Mouse (Mus musculus): ENCODE data around the gene Plcl1.
A peak's percentile ranks its signal among the peaks of the same experiment; 100 is the strongest.

Plcl1 gene

GRCm38 (mm10) chr1:55612759-55613328 is 207.1 kb downstream of the Plcl1 start:
- no peak for DNase-seq (ENCODE audit: low read depth, low spot score)

GRCm38 (mm10) chr1:55617857-55618256 is 212.1 kb downstream of the Plcl1 start:
- no peak for DNase-seq (ENCODE audit: low read depth, low spot score)

DNA sequence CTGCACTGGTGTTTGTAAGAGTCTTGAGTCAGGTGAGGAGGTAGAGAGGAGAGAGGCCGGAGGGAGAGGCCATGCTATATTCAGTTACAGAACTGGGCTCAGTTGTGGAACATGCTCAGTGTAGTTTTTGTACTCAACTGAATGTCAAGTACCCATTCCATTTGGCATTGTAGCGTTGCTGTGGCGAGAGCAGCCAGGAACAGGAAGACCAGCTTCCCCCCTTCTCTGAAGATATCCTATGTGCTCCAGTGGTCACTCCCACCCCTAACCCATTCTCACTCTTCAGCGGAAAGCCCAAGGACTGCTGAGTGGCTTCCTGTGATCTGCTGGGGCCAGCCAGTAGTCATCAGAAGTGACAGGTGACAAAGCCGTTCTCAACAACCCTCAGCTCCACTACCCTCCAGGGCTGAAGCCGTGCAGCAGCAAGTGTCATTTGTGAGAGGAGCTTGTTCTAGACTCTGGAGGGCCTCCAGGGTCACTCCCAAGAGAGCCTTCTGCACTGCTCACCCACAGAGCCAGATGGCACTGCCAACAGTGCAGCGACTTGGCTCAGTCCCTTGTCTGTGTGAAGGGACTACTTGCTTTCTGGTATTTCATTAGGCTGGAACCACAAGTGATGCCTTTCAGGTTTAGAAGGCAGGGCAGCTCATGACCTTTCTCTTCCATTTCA is 213.0 kb downstream of the Plcl1 start:
- DNase-seq (ENCODE audit: low read depth, low spot score): no peak

- DNase-seq (ENCODE audit: low read depth, low spot score): no peak
Observed at GRCm38 (mm10) chr1:55631496-55631895, 225.8 kb downstream of the Plcl1 start.

GRCm38 (mm10) chr1:55632024-55632423 is 226.3 kb downstream of the Plcl1 start:
- no peak for DNase-seq (ENCODE audit: low read depth, low spot score)

- DNase-seq (ENCODE audit: low read depth, low spot score): no peak
Observed at GRCm38 (mm10) chr1:55633326-55633725, 227.6 kb downstream of the Plcl1 start.

DNA sequence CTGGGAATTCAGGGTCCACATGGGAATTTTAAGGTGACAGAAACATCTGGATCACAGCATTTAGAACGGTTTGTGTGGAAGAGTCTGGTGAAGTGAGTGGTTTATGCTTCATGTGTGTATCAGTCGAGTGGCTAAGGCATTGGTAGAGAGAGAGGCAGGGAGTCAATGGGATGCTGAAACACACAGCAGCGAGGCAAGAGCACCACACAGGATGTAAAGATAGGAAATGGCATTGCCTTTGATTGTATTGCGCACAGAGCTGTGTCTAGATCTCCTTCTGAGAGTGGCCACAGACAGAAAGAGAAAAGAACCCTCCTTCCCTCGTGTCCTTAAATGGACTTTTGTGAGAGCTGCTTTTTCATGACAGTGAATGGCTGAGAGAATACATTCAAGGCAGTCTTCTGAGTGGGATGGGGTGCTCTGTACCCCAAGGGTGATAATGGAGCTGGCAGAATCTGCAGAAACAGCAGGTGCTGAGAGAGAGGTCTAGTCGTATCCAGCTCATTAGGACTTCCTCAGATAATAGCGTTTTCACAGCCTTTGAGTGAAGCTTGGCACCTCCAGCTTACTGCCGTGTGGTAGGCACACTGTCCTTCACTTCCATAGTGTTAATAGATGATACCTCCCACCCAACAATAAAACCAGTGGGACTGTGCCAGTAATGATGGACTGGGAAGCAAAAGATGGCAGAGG is 253.9 kb downstream of the Plcl1 start:
- no peak for DNase-seq (ENCODE audit: low read depth, low spot score)

DNA sequence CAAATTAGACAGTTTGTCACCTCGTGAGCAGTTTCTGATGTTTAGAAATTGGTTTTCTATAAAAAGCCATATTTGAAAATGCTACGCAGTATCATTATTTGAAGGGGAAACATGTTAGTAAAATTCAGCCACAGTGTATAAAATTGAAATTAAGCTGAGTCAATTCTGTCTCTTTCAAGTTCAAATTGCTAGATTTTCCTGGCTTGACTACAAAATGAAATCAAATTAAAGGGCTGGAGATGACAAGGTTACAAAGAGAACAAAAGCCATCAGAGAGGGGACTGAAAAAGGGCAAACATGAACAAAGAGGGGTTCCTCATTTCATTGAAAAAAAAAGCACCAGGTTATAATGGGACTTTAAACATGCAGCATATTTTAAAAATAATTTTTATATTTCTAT is 255.7 kb downstream of the Plcl1 start:
- no peak for DNase-seq (ENCODE audit: low read depth, low spot score)

DNA sequence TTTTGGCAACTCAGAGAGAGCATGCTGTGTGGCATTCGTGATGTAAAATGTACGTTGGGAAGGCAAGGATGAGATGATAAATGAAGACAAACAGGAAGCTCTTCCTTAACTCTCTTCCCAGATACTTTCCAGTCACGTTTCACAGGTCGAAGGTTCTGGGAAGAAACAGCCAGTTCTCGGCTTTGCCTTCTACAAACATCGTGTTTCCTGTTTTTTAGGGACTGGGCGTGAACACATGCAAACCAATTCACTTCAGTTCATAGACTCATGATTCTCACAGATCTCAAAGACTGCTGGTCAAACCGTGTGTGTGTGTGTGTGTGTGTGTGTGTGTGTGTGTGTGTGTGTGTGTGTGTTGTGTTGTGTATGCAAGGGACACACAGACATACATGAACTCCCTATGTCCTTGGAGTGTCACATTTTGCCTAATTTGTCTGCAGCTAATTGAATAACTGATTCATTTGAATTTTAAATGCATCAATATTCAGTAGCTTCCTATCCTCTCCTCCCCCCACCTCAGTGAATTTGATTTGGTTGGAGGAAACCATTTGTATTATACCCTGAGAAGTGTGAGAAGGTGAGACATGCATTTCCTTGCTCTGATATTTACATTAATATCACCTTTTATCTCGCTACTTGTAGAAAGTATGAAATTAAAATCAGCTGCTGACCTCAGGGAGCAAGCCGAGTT is 259.6 kb downstream of the Plcl1 start:
- DNase-seq (ENCODE audit: low read depth, low spot score): no peak

GRCm38 (mm10) chr1:55665828-55666673 is 260.3 kb downstream of the Plcl1 start:
- peak; percentile 23 for DNase-seq (ENCODE audit: low read depth, low spot score)

DNA sequence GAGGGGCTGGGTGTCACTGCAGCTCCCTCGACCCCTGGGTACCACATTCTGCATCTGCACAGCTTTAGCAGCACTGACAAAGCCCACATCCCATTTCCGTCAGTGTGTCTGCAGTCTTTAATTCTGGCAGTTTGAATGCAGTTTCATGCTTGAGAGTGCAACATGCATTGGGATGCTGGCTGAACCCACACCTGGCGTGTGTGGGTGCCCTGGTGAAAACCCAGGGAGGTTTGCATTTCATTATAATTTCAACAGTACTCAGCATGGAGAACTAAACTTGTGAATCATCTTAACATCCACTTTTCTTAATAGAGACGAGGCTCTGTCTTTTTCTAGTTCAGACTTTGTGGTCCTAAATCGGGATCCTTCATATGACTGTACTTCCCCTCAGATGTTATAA is 261.1 kb downstream of the Plcl1 start:
- DNase-seq (ENCODE audit: low read depth, low spot score): no peak

DNA sequence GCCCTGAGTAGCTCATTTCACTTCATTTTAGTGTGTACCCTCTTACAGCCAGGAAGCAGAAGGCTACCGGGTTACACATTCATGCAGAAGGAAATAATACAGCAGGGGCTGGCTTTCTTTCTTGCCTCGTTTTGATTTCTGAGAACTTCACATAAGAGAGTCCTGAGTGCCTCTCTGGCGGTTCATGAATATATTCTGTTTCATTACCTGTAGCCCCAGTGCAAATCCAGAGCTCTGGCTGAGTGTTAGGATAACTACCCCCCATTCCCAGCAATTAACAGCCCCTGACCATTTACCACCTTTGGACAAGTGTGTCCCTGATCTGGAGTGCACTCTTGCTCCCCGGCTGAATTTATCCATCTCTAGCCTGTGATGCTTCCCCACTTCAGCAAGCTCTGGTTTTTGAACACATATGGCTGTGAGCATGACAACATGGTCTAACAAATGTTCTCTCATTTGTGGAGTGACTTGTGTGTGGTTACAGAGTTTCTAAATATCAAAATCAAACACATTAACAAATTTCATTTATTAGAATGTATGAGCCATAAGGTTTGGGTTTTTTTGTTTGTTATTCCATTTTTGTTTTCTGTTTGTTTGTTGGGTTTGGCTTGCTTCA is 263.0 kb downstream of the Plcl1 start:
- no peak for DNase-seq (ENCODE audit: low read depth, low spot score)

DNA sequence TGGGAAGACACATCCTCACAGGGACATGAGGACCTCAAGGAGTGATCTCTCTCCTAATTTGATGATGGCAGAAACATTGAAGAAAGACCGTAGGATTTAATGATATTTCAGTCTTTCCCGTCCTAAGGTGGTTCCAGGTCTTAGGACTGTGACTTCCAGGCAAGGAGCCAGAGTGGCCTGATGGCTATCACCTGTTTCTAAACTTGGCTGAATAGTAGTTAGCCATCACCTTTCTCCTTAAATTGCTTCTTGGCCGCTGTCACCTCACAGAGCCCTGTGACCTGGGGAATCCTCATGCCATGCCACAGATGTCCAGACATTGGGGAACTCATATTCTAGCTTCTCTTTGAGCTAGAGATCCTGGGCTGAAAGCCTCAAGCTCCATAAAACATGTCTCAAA is 277.0 kb downstream of the Plcl1 start:
- no peak for DNase-seq (ENCODE audit: low read depth, low spot score)

- no peak for DNase-seq (ENCODE audit: low read depth, low spot score)
Observed at GRCm38 (mm10) chr1:55686261-55686660, 280.5 kb downstream of the Plcl1 start.

DNA sequence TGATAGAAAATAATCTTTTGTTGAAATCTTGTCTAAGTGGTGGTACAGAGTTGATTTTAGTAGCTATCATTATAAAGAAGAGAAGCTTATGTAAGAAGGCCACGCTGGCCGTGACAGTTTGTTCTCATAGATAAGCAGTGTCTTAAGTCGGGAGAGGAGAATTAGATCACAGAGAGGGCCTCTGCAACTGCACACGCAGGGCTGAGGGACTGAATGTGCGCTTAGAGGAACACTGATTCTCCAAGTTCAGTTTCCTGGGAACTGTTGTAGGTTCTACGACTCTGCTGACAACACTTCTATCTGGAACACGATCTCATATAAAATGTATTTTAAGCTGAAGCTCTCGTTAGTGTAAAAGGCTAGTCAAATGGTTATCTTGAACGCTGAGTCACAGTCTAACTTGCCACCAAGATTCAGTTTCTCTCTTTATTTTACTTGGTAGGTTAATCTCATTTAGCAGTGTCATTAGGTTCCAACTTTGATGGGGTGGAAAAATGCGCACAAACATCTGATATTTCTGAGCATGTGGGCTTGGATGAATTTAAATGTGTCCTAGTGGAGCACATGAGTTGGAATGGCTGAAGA is 288.0 kb downstream of the Plcl1 start:
- DNase-seq (ENCODE audit: low read depth, low spot score): no peak

GRCm38 (mm10) chr1:55696206-55696605 is 290.5 kb downstream of the Plcl1 start:
- DNase-seq (ENCODE audit: low read depth, low spot score): no peak

DNA sequence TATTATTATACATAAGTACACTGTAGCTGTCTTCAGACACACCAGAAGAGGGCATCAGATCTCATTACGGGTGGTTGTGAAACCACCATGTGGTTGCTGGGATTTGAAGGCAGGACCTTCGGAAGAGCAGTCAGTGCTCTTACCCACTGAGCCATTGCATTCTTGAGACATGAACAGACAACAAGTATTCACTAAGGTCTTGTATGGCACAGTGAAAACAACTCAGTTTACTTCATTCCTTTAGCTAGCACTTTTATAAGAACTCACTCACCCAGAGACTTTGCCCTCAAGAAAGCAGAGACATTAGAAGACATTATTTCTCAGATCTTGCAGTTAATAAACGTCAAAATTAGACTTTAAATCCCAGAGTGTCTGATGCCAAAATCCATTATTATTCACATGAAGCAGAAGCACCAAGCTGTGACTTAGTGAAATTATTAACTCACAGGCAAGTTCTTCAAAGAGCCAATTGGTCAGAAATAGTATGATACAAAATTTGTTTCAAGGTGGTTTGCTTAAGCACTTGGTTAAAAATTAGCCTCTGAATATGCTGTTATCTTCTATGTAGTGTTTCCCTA is 293.8 kb downstream of the Plcl1 start:
- no peak for DNase-seq (ENCODE audit: low read depth, low spot score)

DNA sequence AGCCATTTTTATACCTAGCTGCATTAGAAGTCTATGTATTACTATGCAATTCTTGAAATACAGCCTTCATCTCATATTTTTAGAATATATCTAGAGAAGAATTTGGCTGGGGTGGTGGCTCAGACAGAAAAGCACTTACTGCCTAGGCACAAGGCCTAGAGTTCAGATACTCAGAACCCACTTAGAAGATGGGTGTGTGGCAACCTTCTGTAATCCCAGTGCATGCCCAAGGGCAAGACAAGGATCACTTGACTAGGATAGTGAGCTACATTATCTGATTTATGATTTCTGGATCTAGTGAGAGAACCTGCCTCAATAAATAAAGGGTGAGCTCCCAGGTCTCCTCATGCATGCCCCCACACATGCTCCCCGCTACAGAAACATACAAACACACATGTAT is 294.3 kb downstream of the Plcl1 start:
- no peak for DNase-seq (ENCODE audit: low read depth, low spot score)

- peak; percentile 29 for DNase-seq (ENCODE audit: low read depth, low spot score)
Observed at GRCm38 (mm10) chr1:55700726-55701125, 295.0 kb downstream of the Plcl1 start.

DNA sequence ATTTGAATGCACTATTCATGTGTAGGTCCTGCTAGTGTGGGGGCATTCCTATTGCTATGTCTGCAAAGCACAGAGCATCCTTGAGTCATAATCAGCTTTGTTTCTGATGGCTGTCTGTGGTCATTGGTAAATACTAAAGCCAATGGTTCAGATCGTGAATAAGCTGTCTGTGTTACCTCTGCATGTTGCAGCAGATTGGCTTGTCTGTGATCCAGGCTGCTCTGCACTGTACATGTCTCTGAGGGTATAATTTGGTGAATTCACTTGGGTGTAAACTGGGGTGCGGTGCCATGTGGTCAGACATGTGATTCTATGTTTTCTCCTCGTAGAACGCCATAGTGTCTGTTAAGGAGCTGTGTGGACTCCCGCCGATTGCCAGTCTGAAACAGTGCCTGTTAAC is 295.9 kb downstream of the Plcl1 start:
- no peak for DNase-seq (ENCODE audit: low read depth, low spot score)

Measured in mesoderm, embryonic 11.5 days (tissue).